Mouse (Mus musculus) olfactory bulb, adult 2 months (tissue): Measurements from ENCODE around the gene Fcho1.
A peak's percentile ranks its signal among the peaks of the same experiment; 100 is the strongest.

Experiments
- CTCF ChIP-seq: fragments of 200-500 bp; IDR thresholded peaks from 2 replicates; pipeline ENCODE4 v1.5.1; 2012; ENCODE audit warnings: low read depth, mild to moderate bottlenecking, low read length, moderate library complexity; ENCODE audit not compliant: insufficient read depth
- POLR2A ChIP-seq: fragments of 200-500 bp; IDR thresholded peaks from 2 replicates; pipeline ENCODE4 v1.6.1; 2012; ENCODE audit warnings: mild to moderate bottlenecking, low read depth, low read length, moderate library complexity; ENCODE audit not compliant: insufficient read depth

GRCm38 (mm10) chr8:71707874-71708273 is 17.6 kb downstream of the Fcho1 start:
- TF ChIP-seq CTCF (peak; percentile 73; the same call in 1 of the 2 replicates), POLR2A (no peak)
